Mouse (Mus musculus): Measurements from ENCODE around the gene Picalm. TPM values are rescaled to one million over a fixed set of nuclear protein-coding genes. Genes with fewer than 3 reads are reported as not detected.

Picalm gene
- polyA plus RNA-seq, 1 experiment: 47.2 TPM

- Histone ChIP-seq H3K27me3 (ENCODE audit: control insufficient read depth, insufficient read depth, insufficient read length) (no peaks in the 10 kb centered on the region), H3ac (ENCODE audit: control insufficient read depth, insufficient read length, low read depth) (no peak overlapping the region), H3K79me2 (ENCODE audit: control insufficient read depth, insufficient read depth) (peaks cover 37% of the 10 kb centered on the region), H3K79me3 (ENCODE audit: low read depth) (peaks cover 34% of the 10 kb centered on the region), H3K4me3 (ENCODE audit: insufficient read depth, poor library complexity, severe bottlenecking) (no peak overlapping the region), H3K36me3 (ENCODE audit: control insufficient read depth, insufficient read depth) (no peaks in the 10 kb centered on the region)
- TF ChIP-seq MYOG (IDR thresholded peaks at IDR 0.05; ENCODE audit: control insufficient read depth, extremely low read depth, insufficient read length) (no peak), CEBPB (IDR thresholded peaks at IDR 0.05; ENCODE audit: low read depth) (no peak), CTCF (IDR thresholded peaks at IDR 0.05; ENCODE audit: control insufficient read depth, insufficient read depth, insufficient read length) (no peak), USF1 (IDR thresholded peaks at IDR 0.05; ENCODE audit: low read depth) (no peak), MAX (IDR thresholded peaks at IDR 0.05) (no peak), FOSL1 (IDR thresholded peaks at IDR 0.05; ENCODE audit: insufficient read depth, low read length, poor library complexity, severe bottlenecking) (no peak), MYOD1 (IDR thresholded peaks at IDR 0.05; ENCODE audit: control insufficient read depth, insufficient read length, low read depth) (no peak)
Measured at GRCm38 (mm10) chr7:90128631-90129200, 1.3 kb upstream of the Picalm start.

- H3ac ChIP-seq (ENCODE audit: control insufficient read depth, insufficient read length, low read depth): peak overlapping the region; percentile 77
- no peaks in the 10 kb centered on the region for H3K27me3 ChIP-seq (ENCODE audit: control insufficient read depth, insufficient read depth, insufficient read length)
- peaks cover 40% of the 10 kb centered on the region for H3K79me3 ChIP-seq (ENCODE audit: low read depth)
- TF ChIP-seq MYOG (IDR thresholded peaks at IDR 0.05; ENCODE audit: control insufficient read depth, extremely low read depth, insufficient read length) (no peak), FOSL1 (IDR thresholded peaks at IDR 0.05; ENCODE audit: insufficient read depth, low read length, poor library complexity, severe bottlenecking) (no peak), MYOD1 (IDR thresholded peaks at IDR 0.05; ENCODE audit: control insufficient read depth, insufficient read length, low read depth) (no peak), CTCF (IDR thresholded peaks at IDR 0.05; ENCODE audit: control insufficient read depth, insufficient read depth, insufficient read length) (no peak)
- H3K79me2 ChIP-seq (ENCODE audit: control insufficient read depth, insufficient read depth): peaks cover 43% of the 10 kb centered on the region
- peak overlapping the region; percentile 40 for H3K4me3 ChIP-seq (ENCODE audit: insufficient read depth, poor library complexity, severe bottlenecking)
- no peaks in the 10 kb centered on the region for H3K36me3 ChIP-seq (ENCODE audit: control insufficient read depth, insufficient read depth)
Measured at GRCm38 (mm10) chr7:90129271-90129731, 712 bp upstream of the Picalm start.

DNA sequence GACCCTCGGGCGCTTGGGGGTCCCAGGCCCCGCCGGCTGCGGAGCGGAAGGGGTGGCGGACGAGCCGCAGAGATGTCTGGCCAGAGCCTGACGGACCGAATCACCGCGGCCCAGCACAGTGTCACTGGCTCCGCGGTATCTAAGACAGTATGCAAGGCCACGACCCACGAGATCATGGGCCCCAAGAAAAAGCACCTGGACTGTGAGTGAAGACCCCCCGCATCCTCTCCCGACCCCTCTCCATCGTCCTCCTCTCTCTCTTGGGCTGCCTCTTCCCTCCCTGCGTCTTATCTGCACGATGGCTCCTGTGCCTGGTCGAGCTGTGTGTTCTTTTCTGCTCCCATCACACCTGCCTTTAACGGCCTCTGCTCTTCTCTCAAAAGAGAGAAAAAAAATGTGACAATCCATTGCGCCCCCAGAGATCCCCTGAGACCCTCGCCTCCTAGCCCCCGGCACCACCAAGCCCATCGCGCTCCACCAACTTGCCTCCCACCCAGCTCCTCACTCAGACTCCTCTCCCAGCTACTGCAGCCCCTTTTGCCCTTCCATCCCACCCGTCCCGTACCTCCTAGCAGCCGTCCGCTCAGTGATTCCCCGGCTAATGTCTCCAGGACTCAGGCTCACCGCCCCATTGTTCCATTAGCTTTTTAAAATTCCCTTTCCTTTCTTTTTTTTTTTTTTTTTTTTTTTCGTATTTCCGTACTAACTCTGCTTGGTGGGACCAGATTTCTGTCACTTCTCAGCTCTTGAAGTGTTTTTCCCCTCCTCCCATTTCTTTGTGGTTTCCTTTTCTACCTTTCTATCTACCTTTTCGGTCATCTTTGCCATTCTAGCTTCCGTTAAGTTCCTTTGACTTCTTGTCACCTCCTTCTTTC, 725 bp downstream of the Picalm start:
- H3K36me3 ChIP-seq (ENCODE audit: control insufficient read depth, insufficient read depth): no peaks in the 10 kb centered on the region
- H3ac ChIP-seq (ENCODE audit: control insufficient read depth, insufficient read length, low read depth): peak overlapping the region; percentile 71
- peaks cover 54% of the 10 kb centered on the region for H3K79me3 ChIP-seq (ENCODE audit: low read depth)
- TF ChIP-seq MAX (IDR thresholded peaks at IDR 0.05) (no peak), FOSL1 (IDR thresholded peaks at IDR 0.05; ENCODE audit: insufficient read depth, low read length, poor library complexity, severe bottlenecking) (no peak), MYOD1 (IDR thresholded peaks at IDR 0.05; ENCODE audit: control insufficient read depth, insufficient read length, low read depth) (no peak), MYOG (IDR thresholded peaks at IDR 0.05; ENCODE audit: control insufficient read depth, extremely low read depth, insufficient read length) (no peak), CTCF (IDR thresholded peaks at IDR 0.05; ENCODE audit: control insufficient read depth, insufficient read depth, insufficient read length) (no peak), CEBPB (IDR thresholded peaks at IDR 0.05; ENCODE audit: low read depth) (no peak), USF1 (IDR thresholded peaks at IDR 0.05; ENCODE audit: low read depth) (no peak)
- peaks cover 58% of the 10 kb centered on the region for H3K79me2 ChIP-seq (ENCODE audit: control insufficient read depth, insufficient read depth)
- H3K4me3 ChIP-seq (ENCODE audit: insufficient read depth, poor library complexity, severe bottlenecking): peak overlapping the region; percentile 89
- no peaks in the 10 kb centered on the region for H3K27me3 ChIP-seq (ENCODE audit: control insufficient read depth, insufficient read depth, insufficient read length)

- H3K79me3 ChIP-seq (ENCODE audit: low read depth): peaks cover 60% of the 10 kb centered on the region
- no peak overlapping the region for H3ac ChIP-seq (ENCODE audit: control insufficient read depth, insufficient read length, low read depth)
- peak overlapping the region; percentile 89 for H3K4me3 ChIP-seq (ENCODE audit: insufficient read depth, poor library complexity, severe bottlenecking)
- H3K79me2 ChIP-seq (ENCODE audit: control insufficient read depth, insufficient read depth): peaks cover 63% of the 10 kb centered on the region
- TF ChIP-seq USF1 (IDR thresholded peaks at IDR 0.05; ENCODE audit: low read depth): no peak
- no peak for TF ChIP-seq MAX (IDR thresholded peaks at IDR 0.05)
- H3K36me3 ChIP-seq (ENCODE audit: control insufficient read depth, insufficient read depth): no peaks in the 10 kb centered on the region
- H3K27me3 ChIP-seq (ENCODE audit: control insufficient read depth, insufficient read depth, insufficient read length): no peaks in the 10 kb centered on the region
Measured at GRCm38 (mm10) chr7:90131376-90131651, 1.3 kb downstream of the Picalm start.

GRCm38 (mm10) chr7:90131831-90132241, 1.8 kb downstream of the Picalm start:
- peak overlapping the region; percentile 62 for H3ac ChIP-seq (ENCODE audit: control insufficient read depth, insufficient read length, low read depth)
- H3K79me3 ChIP-seq (ENCODE audit: low read depth): peaks cover 65% of the 10 kb centered on the region
- H3K4me3 ChIP-seq (ENCODE audit: insufficient read depth, poor library complexity, severe bottlenecking): peak overlapping the region; percentile 89
- H3K27me3 ChIP-seq (ENCODE audit: control insufficient read depth, insufficient read depth, insufficient read length): no peaks in the 10 kb centered on the region
- H3K36me3 ChIP-seq (ENCODE audit: control insufficient read depth, insufficient read depth): no peaks in the 10 kb centered on the region
- TF ChIP-seq MAX (IDR thresholded peaks at IDR 0.05) (no peak), CEBPB (IDR thresholded peaks at IDR 0.05; ENCODE audit: low read depth) (no peak), FOSL1 (IDR thresholded peaks at IDR 0.05; ENCODE audit: insufficient read depth, low read length, poor library complexity, severe bottlenecking) (no peak)
- H3K79me2 ChIP-seq (ENCODE audit: control insufficient read depth, insufficient read depth): peaks cover 69% of the 10 kb centered on the region

GRCm38 (mm10) chr7:90132322-90132721, 2.3 kb downstream of the Picalm start:
- H3K4me3 ChIP-seq (ENCODE audit: insufficient read depth, poor library complexity, severe bottlenecking): peak overlapping the region; percentile 89
- no peaks in the 10 kb centered on the region for H3K27me3 ChIP-seq (ENCODE audit: control insufficient read depth, insufficient read depth, insufficient read length)
- peaks cover 73% of the 10 kb centered on the region for H3K79me2 ChIP-seq (ENCODE audit: control insufficient read depth, insufficient read depth)
- peak overlapping the region; percentile 22 for H3ac ChIP-seq (ENCODE audit: control insufficient read depth, insufficient read length, low read depth)
- TF ChIP-seq MYOD1 (IDR thresholded peaks at IDR 0.05; ENCODE audit: control insufficient read depth, insufficient read length, low read depth) (no peak), CEBPB (IDR thresholded peaks at IDR 0.05; ENCODE audit: low read depth) (no peak), MYOG (IDR thresholded peaks at IDR 0.05; ENCODE audit: control insufficient read depth, extremely low read depth, insufficient read length) (no peak), FOSL1 (IDR thresholded peaks at IDR 0.05; ENCODE audit: insufficient read depth, low read length, poor library complexity, severe bottlenecking) (no peak), MAX (IDR thresholded peaks at IDR 0.05) (no peak), CTCF (IDR thresholded peaks at IDR 0.05; ENCODE audit: control insufficient read depth, insufficient read depth, insufficient read length) (no peak), USF1 (IDR thresholded peaks at IDR 0.05; ENCODE audit: low read depth) (no peak)
- H3K36me3 ChIP-seq (ENCODE audit: control insufficient read depth, insufficient read depth): no peaks in the 10 kb centered on the region
- peaks cover 70% of the 10 kb centered on the region for H3K79me3 ChIP-seq (ENCODE audit: low read depth)

Data from C2C12 (cell line).